Mouse (Mus musculus) frontal cortex, postnatal 14 days (tissue): ENCODE results near the gene Ulk4.

Experiments
- DNase-seq, 2 experiments: peaks; one replicate each; pipeline ENCODE4 v3.0.0; 2022; ENCODE audit warnings: low spot score in 2 of 2

The Ulk4 gene

GRCm38 (mm10) chr9:121299976-121300570 is 23.1 kb upstream of the Ulk4 start:
- DNase-seq, result no peak

- no peak for DNase-seq
These were observed 22.3 kb upstream of the Ulk4 start for GRCm38 (mm10) chr9:121299223-121299755.

- DNase-seq, result no peak
These were observed 21.6 kb upstream of the Ulk4 start for GRCm38 (mm10) chr9:121298411-121299091.

- DNase-seq, result no peak
These were observed 21.0 kb upstream of the Ulk4 start for GRCm38 (mm10) chr9:121298065-121298398.

GRCm38 (mm10) chr9:121297171-121298064 is 20.4 kb upstream of the Ulk4 start, which contains the start of gene Trak1:
Trak1 (plus strand) TSS chr9:121297502.
- DNase-seq, result no peak

- no peak for DNase-seq
These were observed 18.2 kb upstream of the Ulk4 start for GRCm38 (mm10) chr9:121295221-121295620.

GRCm38 (mm10) chr9:121293187-121293586 is 16.2 kb upstream of the Ulk4 start:
- no peak for DNase-seq

- DNase-seq, result no peak
These were observed 14.3 kb upstream of the Ulk4 start for GRCm38 (mm10) chr9:121291275-121291674.

GRCm38 (mm10) chr9:121286325-121286901 is 9.4 kb upstream of the Ulk4 start:
- DNase-seq, result no peak

GRCm38 (mm10) chr9:121285341-121286324 is 8.6 kb upstream of the Ulk4 start:
- DNase-seq, result no peak

- no peak for DNase-seq
These were observed 7.4 kb upstream of the Ulk4 start for GRCm38 (mm10) chr9:121284422-121284821.

- DNase-seq, result no peak
These were observed 6.7 kb upstream of the Ulk4 start for GRCm38 (mm10) chr9:121283620-121284185.

- DNase-seq, result no peak
These were observed 4.9 kb upstream of the Ulk4 start for GRCm38 (mm10) chr9:121281891-121282290.

GRCm38 (mm10) chr9:121279216-121279615 is 2.2 kb upstream of the Ulk4 start:
- no peak for DNase-seq

GRCm38 (mm10) chr9:121276745-121277117 is 266 bp downstream of the Ulk4 start:
- DNase-seq, result no peak

GRCm38 (mm10) chr9:121271561-121271960 is 5.4 kb downstream of the Ulk4 start:
- no peak for DNase-seq

- DNase-seq, result no peak
These were observed 5.8 kb downstream of the Ulk4 start for GRCm38 (mm10) chr9:121271149-121271548.

GRCm38 (mm10) chr9:121265307-121265706 is 11.7 kb downstream of the Ulk4 start:
- no peak for DNase-seq

- DNase-seq, result no peak
These were observed 19.9 kb downstream of the Ulk4 start for GRCm38 (mm10) chr9:121257106-121257505.

GRCm38 (mm10) chr9:121254761-121255160 is 22.2 kb downstream of the Ulk4 start:
- DNase-seq, result no peak

- no peak for DNase-seq
These were observed 23.0 kb downstream of the Ulk4 start for GRCm38 (mm10) chr9:121253983-121254382.
